Mouse (Mus musculus): ENCODE data around the gene Gm39566. TPM values are rescaled to one million over a fixed set of nuclear protein-coding genes. Genes with fewer than 3 reads are reported as not detected.
A peak's percentile ranks its signal among the peaks of the same experiment; 100 is the strongest.

Gene Gm39566
- polyA plus RNA-seq, 1 experiment from 2014 or later = not detected

GRCm38 (mm10) chr11:69775716-69776115 lies 39.4 kb downstream of the Gm39566 start:
- Histone ChIP-seq H3K27me3 (ENCODE audit: control insufficient read depth, insufficient read depth, low read length) (no peaks in the 10 kb centered on the region), H3K9ac (no peak overlapping the region), H3K9me3 (ENCODE audit: control insufficient read depth, low read length) (no peaks in the 10 kb centered on the region), H3K4me2 (replicated peaks) (no peak overlapping the region), H3K27ac (no peak overlapping the region), H3K4me3 (replicated peaks; ENCODE audit: low read length) (no peak overlapping the region), H3K4me1 (replicated peaks; ENCODE audit: control insufficient read depth, insufficient read depth, low read length) (no peaks in the 10 kb centered on the region), H3K36me3 (replicated peaks; ENCODE audit: control insufficient read depth, insufficient read depth) (peaks cover 20% of the 10 kb centered on the region; the same call in 1 of the 2 replicates)
- WGBS = 68% methylated on average over 10 of the region's 10 CpGs
- ATAC-seq (ENCODE audit: low FRiP score) = no peak
- no peak for DNase-seq (ENCODE audit: low spot score)

- H3K27ac ChIP-seq = no peak overlapping the region
- no peak for DNase-seq (ENCODE audit: low spot score)
- H3K27me3 ChIP-seq (ENCODE audit: control insufficient read depth, insufficient read depth, low read length) = no peaks in the 10 kb centered on the region
- H3K4me3 ChIP-seq (replicated peaks; ENCODE audit: low read length) = no peak overlapping the region
- no peak overlapping the region for H3K9ac ChIP-seq
- H3K4me1 ChIP-seq (replicated peaks; ENCODE audit: control insufficient read depth, insufficient read depth, low read length) = no peaks in the 10 kb centered on the region
- 57% methylated on average over 5 of the region's 5 CpGs for WGBS
- peaks cover 20% of the 10 kb centered on the region; the same call in 1 of the 2 replicates for H3K36me3 ChIP-seq (replicated peaks; ENCODE audit: control insufficient read depth, insufficient read depth)
- ATAC-seq (ENCODE audit: low FRiP score) = no peak
- H3K4me2 ChIP-seq (replicated peaks) = no peak overlapping the region
- H3K9me3 ChIP-seq (ENCODE audit: control insufficient read depth, low read length) = no peaks in the 10 kb centered on the region
Measured at GRCm38 (mm10) chr11:69774961-69775360, 40.1 kb downstream of the Gm39566 start.

- Histone ChIP-seq H3K4me1 (replicated peaks; ENCODE audit: control insufficient read depth, insufficient read depth, low read length) (peaks cover 19% of the 10 kb centered on the region), H3K4me3 (replicated peaks; ENCODE audit: low read length) (peak overlapping the region; percentile 81; the same call in 1 of the 2 replicates), H3K27me3 (ENCODE audit: control insufficient read depth, insufficient read depth, low read length) (no peaks in the 10 kb centered on the region), H3K9ac (peak overlapping the region; percentile 94), H3K36me3 (replicated peaks; ENCODE audit: control insufficient read depth, insufficient read depth) (no peaks in the 10 kb centered on the region), H3K4me2 (replicated peaks) (peak overlapping the region; percentile 54), H3K27ac (no peak overlapping the region), H3K9me3 (ENCODE audit: control insufficient read depth, low read length) (no peaks in the 10 kb centered on the region)
- WGBS = 71% methylated on average over 4 of the region's 4 CpGs
- ATAC-seq (ENCODE audit: low FRiP score) = no peak
- DNase-seq (ENCODE audit: low spot score) = no peak
Measured at GRCm38 (mm10) chr11:69767625-69767909, 47.5 kb downstream of the Gm39566 start.

GRCm38 (mm10) chr11:69766872-69767624 lies 48.0 kb downstream of the Gm39566 start:
- no peaks in the 10 kb centered on the region for H3K27me3 ChIP-seq (ENCODE audit: control insufficient read depth, insufficient read depth, low read length)

GRCm38 (mm10) chr11:69766126-69766609 lies 48.9 kb downstream of the Gm39566 start:
- 1% methylated on average over 36 of the region's 37 CpGs for WGBS
- ATAC-seq (ENCODE audit: low FRiP score) (peak; percentile 82), DNase-seq (ENCODE audit: low spot score) (peak; percentile 48)
- H3K4me3 ChIP-seq (replicated peaks; ENCODE audit: low read length) = peak overlapping the region; percentile 81
- H3K9ac ChIP-seq = peak overlapping the region; percentile 94
- H3K4me1 ChIP-seq (replicated peaks; ENCODE audit: control insufficient read depth, insufficient read depth, low read length) = peaks cover 19% of the 10 kb centered on the region
- H3K9me3 ChIP-seq (ENCODE audit: control insufficient read depth, low read length) = no peaks in the 10 kb centered on the region
- peak overlapping the region; percentile 90 for H3K27ac ChIP-seq
- no peaks in the 10 kb centered on the region for H3K36me3 ChIP-seq (replicated peaks; ENCODE audit: control insufficient read depth, insufficient read depth)
- peak overlapping the region; percentile 54 for H3K4me2 ChIP-seq (replicated peaks)
- H3K27me3 ChIP-seq (ENCODE audit: control insufficient read depth, insufficient read depth, low read length) = no peaks in the 10 kb centered on the region

More at GRCm38 (mm10) chr11:69766872-69767624, 48.0 kb downstream of the Gm39566 start:
- ATAC-seq (ENCODE audit: low FRiP score) (no peak), DNase-seq (ENCODE audit: low spot score) (no peak)
- Histone ChIP-seq H3K4me1 (replicated peaks; ENCODE audit: control insufficient read depth, insufficient read depth, low read length) (peaks cover 19% of the 10 kb centered on the region), H3K27ac (peak overlapping the region; percentile 90; the same call in 1 of the 2 replicates), H3K36me3 (replicated peaks; ENCODE audit: control insufficient read depth, insufficient read depth) (no peaks in the 10 kb centered on the region), H3K4me3 (replicated peaks; ENCODE audit: low read length) (peak overlapping the region; percentile 81), H3K9ac (peak overlapping the region; percentile 94), H3K9me3 (ENCODE audit: control insufficient read depth, low read length) (no peaks in the 10 kb centered on the region), H3K4me2 (replicated peaks) (peak overlapping the region; percentile 54)
- 72% methylated on average over 13 of the region's 13 CpGs for WGBS

- H3K4me1 ChIP-seq (replicated peaks; ENCODE audit: control insufficient read depth, insufficient read depth, low read length) = peaks cover 21% of the 10 kb centered on the region
- WGBS = 13% methylated on average over 51 of the region's 55 CpGs
- no peaks in the 10 kb centered on the region for H3K36me3 ChIP-seq (replicated peaks; ENCODE audit: control insufficient read depth, insufficient read depth)
- no peaks in the 10 kb centered on the region for H3K27me3 ChIP-seq (ENCODE audit: control insufficient read depth, insufficient read depth, low read length)
- H3K9ac ChIP-seq = peak within 1 kb of the TSS; percentile 94
- peak within 1 kb of the TSS; percentile 54 for H3K4me2 ChIP-seq (replicated peaks)
- peak within 1 kb of the TSS; percentile 81 for H3K4me3 ChIP-seq (replicated peaks; ENCODE audit: low read length)
- DNase-seq (ENCODE audit: low spot score) (peak; percentile 42), ATAC-seq (ENCODE audit: low FRiP score) (peak; percentile 61)
- H3K9me3 ChIP-seq (ENCODE audit: control insufficient read depth, low read length) = no peaks in the 10 kb centered on the region
- peak within 1 kb of the TSS; percentile 90 for H3K27ac ChIP-seq
Measured at GRCm38 (mm10) chr11:69765221-69766125, 49.6 kb downstream of the Gm39566 start, which contains the start of gene Zbtb4. Gene Zbtb4 (plus strand): TSS chr11:69765912.

GRCm38 (mm10) chr11:69763551-69763950 lies 51.5 kb downstream of the Gm39566 start:
- no peak overlapping the region for H3K4me3 ChIP-seq (replicated peaks; ENCODE audit: low read length)
- no peak overlapping the region for H3K4me2 ChIP-seq (replicated peaks)
- no peaks in the 10 kb centered on the region for H3K36me3 ChIP-seq (replicated peaks; ENCODE audit: control insufficient read depth, insufficient read depth)
- no peak for DNase-seq (ENCODE audit: low spot score)
- H3K9ac ChIP-seq = no peak overlapping the region
- no peak overlapping the region for H3K27ac ChIP-seq
- H3K9me3 ChIP-seq (ENCODE audit: control insufficient read depth, low read length) = no peaks in the 10 kb centered on the region
- no peaks in the 10 kb centered on the region for H3K27me3 ChIP-seq (ENCODE audit: control insufficient read depth, insufficient read depth, low read length)
- peaks cover 29% of the 10 kb centered on the region for H3K4me1 ChIP-seq (replicated peaks; ENCODE audit: control insufficient read depth, insufficient read depth, low read length)
- ATAC-seq (ENCODE audit: low FRiP score) = no peak
- 64% methylated on average over 7 of the region's 7 CpGs for WGBS

- peak within 1 kb of the TSS; percentile 99 for H3K27ac ChIP-seq
- H3K9me3 ChIP-seq (ENCODE audit: control insufficient read depth, low read length) = no peaks in the 10 kb centered on the region
- no peak within 1 kb of the TSS for H3K4me2 ChIP-seq (replicated peaks)
- WGBS = 81% methylated on average over 1 of the region's 1 CpGs
- H3K27me3 ChIP-seq (ENCODE audit: control insufficient read depth, insufficient read depth, low read length) = no peaks in the 10 kb centered on the region
- ATAC-seq (ENCODE audit: low FRiP score) = no peak
- no peak for DNase-seq (ENCODE audit: low spot score)
- H3K36me3 ChIP-seq (replicated peaks; ENCODE audit: control insufficient read depth, insufficient read depth) = no peaks in the 10 kb centered on the region
- no peak within 1 kb of the TSS for H3K9ac ChIP-seq
- H3K4me1 ChIP-seq (replicated peaks; ENCODE audit: control insufficient read depth, insufficient read depth, low read length) = peaks cover 28% of the 10 kb centered on the region
- no peak within 1 kb of the TSS for H3K4me3 ChIP-seq (replicated peaks; ENCODE audit: low read length)
Measured at GRCm38 (mm10) chr11:69761868-69762267, 53.2 kb downstream of the Gm39566 start, which contains the start of gene Slc35g3. Gene Slc35g3 (minus strand): TSS chr11:69761968.
